Mouse (Mus musculus) kidney, postnatal 0 days (tissue): ENCODE data around the gene C1qa. TPM values are rescaled to one million over a fixed set of nuclear protein-coding genes. Genes with fewer than 3 reads are reported as not detected.

ENCODE experiments used
- ATAC-seq: fragments of 200-750 bp; cut with Nextera tagmentation; replicated peaks from 2 replicates; pipeline ENCODE4 v1.8.0; 2017; ENCODE audit warnings: low read depth, moderate number of reproducible peaks, moderate TSS enrichment, moderate library complexity; ENCODE audit not compliant: low FRiP score
- DNase-seq: peaks from one replicate; pipeline ENCODE4 v3.0.0-alpha.2; 2016; ENCODE audit warnings: low spot score
- H3K27ac ChIP-seq: fragments of 300-500 bp; sonication (generic); 2 replicates; pipeline ENCODE4 v1.5.1; 2014; ENCODE audit warnings: mild to moderate bottlenecking
- H3K27me3 ChIP-seq: fragments of 300-500 bp; sonication (generic); 2 replicates; pipeline ENCODE4 v1.6.1; 2014; ENCODE audit warnings: low read length, mixed read lengths; ENCODE audit not compliant: insufficient read depth
- H3K36me3 ChIP-seq: fragments of 300-500 bp; sonication (generic); 2 replicates; pipeline ENCODE4 v1.6.1; 2014; ENCODE audit warnings: low read length, mixed read lengths; ENCODE audit not compliant: insufficient read depth
- H3K4me1 ChIP-seq: fragments of 300-500 bp; sonication (generic); replicated peaks from 2 replicates; pipeline ENCODE4 v1.6.1; 2014; ENCODE audit warnings: antibody characterized with exemption, low read length, mixed read lengths; ENCODE audit not compliant: insufficient read depth
- H3K4me2 ChIP-seq: fragments of 300-500 bp; sonication (generic); 2 replicates; pipeline ENCODE4 v1.6.1; 2014; ENCODE audit warnings: mild to moderate bottlenecking, low read length, moderate library complexity, mixed read lengths
- H3K4me3 ChIP-seq: fragments of 300-500 bp; sonication (generic); replicated peaks from 2 replicates; pipeline ENCODE4 v1.5.1; 2014; ENCODE audit warnings: low read depth, low read length
- H3K9ac ChIP-seq: fragments of 300-500 bp; sonication (generic); 2 replicates; pipeline ENCODE4 v1.6.1; 2014; ENCODE audit warnings: low read depth, low read length
- H3K9me3 ChIP-seq: fragments of 300-500 bp; sonication (generic); replicated peaks from 2 replicates; pipeline ENCODE4 v1.6.1; 2016; ENCODE audit warnings: low read length, inconsistent platforms, mixed read lengths
- CTCF ChIP-seq: IDR thresholded peaks from 2 replicates; pipeline ENCODE4 v1.5.1; 2016; ENCODE audit warnings: antibody characterized with exemption, low read depth, mild to moderate bottlenecking, moderate library complexity
- WGBS: fragments of 180-500 bp; shearing (Covaris S2); extraction: QIAGEN DNeasy Blood & Tissue Kit; methylation state at CpG from one replicate; pipeline ENCODE4 v1.1.7; 2014; 5-methylcytosine and 5-hydroxymethylcytosine counted together
- polyA plus RNA-seq: library from polyadenylated mRNA; unstranded; fragments of >200 nt; fragmentation: Nextera tagmentation; extraction: Ambion mirVana; gene quantifications from 2 replicates; pipeline ENCODE4 v1.2.1, GENCODE M21; 2015

C1qa gene
- polyA plus RNA-seq, 1 experiment from 2014 or later, result 35.8 TPM

DNA sequence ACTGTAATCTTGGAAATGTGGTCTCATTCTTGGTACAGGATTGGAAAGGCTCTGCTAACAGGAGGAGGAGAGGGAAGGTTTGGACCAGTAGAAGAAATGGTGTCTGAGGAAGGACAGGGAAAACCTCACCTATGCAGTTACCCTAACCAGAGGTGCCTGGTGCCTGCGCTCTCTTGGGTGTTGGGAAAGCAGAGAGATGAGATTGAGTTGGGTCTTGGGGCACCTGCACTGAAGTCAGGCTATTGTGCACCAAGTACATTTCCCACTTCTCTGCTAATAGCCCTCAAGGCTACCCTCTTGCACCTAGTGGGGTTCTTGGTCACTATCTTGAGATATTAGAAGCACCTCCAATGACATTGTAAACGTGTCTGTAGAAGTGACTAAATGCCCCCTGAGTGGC lies 36.2 kb downstream of the C1qa start:
- Histone ChIP-seq H3K4me2 (no peak overlapping the region), H3K4me1 (0 out of 2 replicates have a peak, but pooled peaks cover 4% of the 10 kb centered on the region), H3K36me3 (no peaks in the 10 kb centered on the region), H3K9ac (no peak overlapping the region), H3K27ac (no peak overlapping the region), H3K27me3 (0 out of 2 replicates have a peak, but pooled peaks cover 4% of the 10 kb centered on the region), H3K4me3 (no peak overlapping the region), H3K9me3 (no peaks in the 10 kb centered on the region)
- TF ChIP-seq CTCF, result no peak
- no peak for DNase-seq
- ATAC-seq, result no peak
- 71% methylated on average over 2 of the region's 2 CpGs for WGBS

DNA sequence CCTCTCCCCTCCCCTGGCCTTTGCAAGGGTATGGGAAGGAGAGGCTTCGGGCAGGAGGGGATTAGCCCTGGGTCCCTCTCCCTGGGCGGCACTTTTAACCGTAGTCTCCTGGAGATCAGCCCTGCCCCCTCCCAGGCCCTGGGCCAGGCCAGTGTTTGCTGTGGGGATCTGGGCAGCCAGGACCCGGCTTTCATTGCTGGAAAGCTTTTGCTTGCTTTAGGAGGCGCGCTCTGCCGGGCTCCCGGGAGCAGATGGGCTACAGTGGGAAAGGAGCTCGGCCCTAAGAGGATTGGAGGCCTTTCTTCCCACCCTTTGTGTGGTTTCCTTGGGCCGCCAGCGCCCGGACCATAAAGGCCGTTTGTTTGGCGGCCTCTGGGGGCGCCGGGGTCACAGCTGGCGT lies 36.8 kb downstream of the C1qa start:
- Histone ChIP-seq H3K9ac (no peak overlapping the region), H3K27ac (no peak overlapping the region)
- no peak for TF ChIP-seq CTCF

DNA sequence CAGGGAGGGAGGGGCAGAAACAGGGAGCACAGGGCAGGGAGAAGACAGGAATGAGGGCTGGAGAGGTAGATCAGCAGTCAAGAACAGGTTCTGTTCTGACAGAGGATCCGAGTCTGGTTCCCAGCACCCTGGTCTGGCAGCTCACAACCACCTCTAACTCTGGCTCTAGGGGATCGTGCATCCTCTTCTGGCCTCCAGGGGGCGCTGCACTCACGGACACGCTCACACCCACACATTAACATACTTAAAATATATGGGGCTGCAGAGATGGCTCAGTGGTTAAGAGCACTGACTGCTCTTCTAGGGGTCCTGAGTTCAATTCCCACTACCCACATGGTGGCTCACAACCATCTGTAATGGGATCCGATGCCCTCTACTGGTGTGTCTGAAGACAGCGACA lies 38.6 kb downstream of the C1qa start:
- Histone ChIP-seq H3K27ac (no peak overlapping the region), H3K36me3 (no peaks in the 10 kb centered on the region), H3K27me3 (0 out of 2 replicates have a peak, but pooled peaks cover 4% of the 10 kb centered on the region), H3K4me1 (0 out of 2 replicates have a peak, but pooled peaks cover 4% of the 10 kb centered on the region), H3K4me3 (no peak overlapping the region), H3K4me2 (no peak overlapping the region), H3K9ac (no peak overlapping the region), H3K9me3 (no peaks in the 10 kb centered on the region)
- 88% methylated on average over 7 of the region's 7 CpGs for WGBS
- DNase-seq (no peak), ATAC-seq (no peak)
- peak; percentile 34; the same call in 1 of the 2 replicates for TF ChIP-seq CTCF

More for the DNA sequence above, 36.8 kb downstream of the C1qa start:
- no peaks in the 10 kb centered on the region for H3K9me3 ChIP-seq
- 0 out of 2 replicates have a peak, but pooled peaks cover 4% of the 10 kb centered on the region for H3K4me1 ChIP-seq
- no peak overlapping the region for H3K4me2 ChIP-seq
- H3K27me3 ChIP-seq, result 0 out of 2 replicates have a peak, but pooled peaks cover 4% of the 10 kb centered on the region
- ATAC-seq (no peak), DNase-seq (no peak)
- 17% methylated on average over 17 of the region's 17 CpGs for WGBS
- H3K36me3 ChIP-seq, result no peaks in the 10 kb centered on the region
- no peak overlapping the region for H3K4me3 ChIP-seq

DNA sequence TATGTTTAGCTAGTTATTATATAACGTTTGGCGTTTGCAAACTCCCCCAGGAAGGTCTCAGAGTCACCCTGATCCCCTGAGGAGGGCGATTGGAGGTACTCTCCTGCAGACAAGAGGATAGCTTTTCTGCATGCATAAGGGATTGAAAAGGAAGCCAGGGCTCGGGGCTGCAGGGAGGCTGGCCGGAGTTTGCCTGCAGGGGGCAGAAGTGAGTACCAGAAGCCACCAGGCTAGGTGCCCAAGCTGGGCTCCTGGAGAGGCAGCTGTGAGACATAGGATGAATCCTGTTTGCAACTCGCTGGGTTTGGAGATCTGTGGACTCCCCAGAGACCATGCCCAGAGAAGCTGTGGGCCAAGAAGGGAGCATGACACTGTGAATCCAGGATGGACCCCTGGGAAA lies 43.5 kb downstream of the C1qa start:
- Histone ChIP-seq H3K4me2 (no peak overlapping the region), H3K4me3 (no peak overlapping the region), H3K36me3 (no peaks in the 10 kb centered on the region), H3K9me3 (no peaks in the 10 kb centered on the region), H3K27me3 (no peaks in the 10 kb centered on the region), H3K27ac (no peak overlapping the region), H3K4me1 (no peaks in the 10 kb centered on the region), H3K9ac (no peak overlapping the region)
- TF ChIP-seq CTCF, result peak; percentile 45
- no peak for DNase-seq
- ATAC-seq, result no peak
- WGBS, result 40% methylated on average over 6 of the region's 6 CpGs

DNA sequence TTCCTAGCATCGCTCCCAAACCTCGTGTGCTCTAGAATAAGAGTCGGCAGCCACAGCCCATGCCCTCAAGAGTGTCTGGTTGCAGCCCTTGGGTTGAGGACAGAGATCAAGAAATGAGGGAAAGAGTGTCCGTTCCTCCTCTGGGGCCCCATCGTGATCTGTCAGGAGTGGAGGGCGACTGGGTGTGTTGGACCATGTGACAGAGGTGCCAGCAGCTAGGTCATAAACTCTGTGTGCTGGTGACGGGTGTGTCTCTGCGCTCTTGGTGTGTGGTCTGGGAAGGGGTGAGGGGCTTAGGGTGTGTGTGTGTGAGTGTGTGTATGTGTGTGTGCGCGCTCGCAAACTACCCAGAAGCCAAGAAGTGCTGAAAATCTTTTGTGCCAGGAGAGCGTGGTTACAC lies 45.6 kb downstream of the C1qa start:
- no peak overlapping the region for H3K9ac ChIP-seq
- no peaks in the 10 kb centered on the region for H3K27me3 ChIP-seq
- WGBS, result 52% methylated on average over 12 of the region's 12 CpGs
- no peak overlapping the region for H3K4me2 ChIP-seq
- no peak overlapping the region for H3K4me3 ChIP-seq
- H3K9me3 ChIP-seq, result no peaks in the 10 kb centered on the region
- DNase-seq (no peak), ATAC-seq (no peak)
- no peaks in the 10 kb centered on the region for H3K36me3 ChIP-seq
- no peaks in the 10 kb centered on the region for H3K4me1 ChIP-seq
- H3K27ac ChIP-seq, result no peak overlapping the region
- no peak for TF ChIP-seq CTCF

- Histone ChIP-seq H3K9me3 (no peaks in the 10 kb centered on the region), H3K36me3 (no peaks in the 10 kb centered on the region), H3K4me2 (no peak overlapping the region), H3K4me1 (no peaks in the 10 kb centered on the region), H3K4me3 (no peak overlapping the region), H3K27ac (no peak overlapping the region), H3K9ac (no peak overlapping the region), H3K27me3 (no peaks in the 10 kb centered on the region)
- 53% methylated on average over 5 of the region's 5 CpGs for WGBS
- no peak for ATAC-seq
- no peak for DNase-seq
- no peak for TF ChIP-seq CTCF
These were observed 46.5 kb downstream of the C1qa start for GRCm38 (mm10) chr4:136852119-136852518.

DNA sequence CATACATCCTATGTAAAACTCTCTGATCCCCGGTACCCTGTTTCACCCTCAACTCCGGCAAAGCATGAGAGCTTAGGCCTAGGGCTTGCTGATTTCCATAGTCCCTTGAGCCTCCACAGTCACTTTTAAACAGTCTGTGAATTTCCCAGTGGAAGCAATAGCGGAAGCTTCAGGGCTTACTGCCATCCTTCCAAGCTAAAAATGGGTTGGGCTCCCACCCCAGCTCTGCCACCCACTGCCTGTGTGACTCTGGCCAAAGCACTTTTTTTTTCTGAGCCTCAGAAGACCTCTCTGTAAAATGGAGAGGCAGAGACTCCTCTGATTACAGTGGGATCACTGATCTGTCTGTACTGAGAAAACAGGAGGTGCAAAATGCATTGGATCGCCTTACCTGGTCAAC lies 50.0 kb downstream of the C1qa start:
- 54% methylated on average over 4 of the region's 4 CpGs for WGBS
- Histone ChIP-seq H3K27me3 (no peaks in the 10 kb centered on the region), H3K9ac (no peak overlapping the region), H3K4me3 (no peak overlapping the region), H3K4me2 (no peak overlapping the region), H3K27ac (no peak overlapping the region), H3K9me3 (no peaks in the 10 kb centered on the region), H3K36me3 (no peaks in the 10 kb centered on the region), H3K4me1 (no peaks in the 10 kb centered on the region)
- TF ChIP-seq CTCF, result no peak
- DNase-seq (no peak), ATAC-seq (no peak)
